Mouse (Mus musculus) layer of hippocampus, adult 9-10 months (tissue): ENCODE results near the gene Cma1.
"Not testable (repeated sequence)": the region's sequence is repeated elsewhere in the genome, so short reads cannot be mapped to it uniquely, and the experiment has no call there.

ENCODE experiments used
- DNase-seq: peaks from one replicate; pipeline ENCODE4 v3.0.0; 2022; ENCODE audit warnings: low spot score

The Cma1 gene

DNA sequence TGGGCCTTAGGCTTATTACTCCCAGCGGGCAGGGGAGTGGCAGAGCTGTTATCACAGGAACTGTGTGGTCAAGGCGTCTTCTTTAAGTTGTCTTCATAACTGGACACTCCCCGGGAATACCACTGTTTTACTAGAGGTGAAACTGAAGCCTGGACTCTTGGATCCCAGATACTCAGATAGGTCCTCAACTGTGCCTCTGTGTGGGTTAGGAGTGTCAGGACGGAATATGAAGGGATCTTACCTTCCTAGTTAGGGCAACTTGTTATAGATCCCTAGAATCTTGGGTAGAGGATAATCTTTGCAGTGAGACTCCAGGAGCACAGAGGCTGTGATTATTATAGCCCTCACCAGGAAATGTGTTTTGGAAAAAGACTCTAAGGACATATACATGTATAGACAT, at the start of gene Cma1:
Gene Cma1 (minus strand): TSS at position 101 of the 400 bp plus-strand sequence.
- DNase-seq = no peak

DNA sequence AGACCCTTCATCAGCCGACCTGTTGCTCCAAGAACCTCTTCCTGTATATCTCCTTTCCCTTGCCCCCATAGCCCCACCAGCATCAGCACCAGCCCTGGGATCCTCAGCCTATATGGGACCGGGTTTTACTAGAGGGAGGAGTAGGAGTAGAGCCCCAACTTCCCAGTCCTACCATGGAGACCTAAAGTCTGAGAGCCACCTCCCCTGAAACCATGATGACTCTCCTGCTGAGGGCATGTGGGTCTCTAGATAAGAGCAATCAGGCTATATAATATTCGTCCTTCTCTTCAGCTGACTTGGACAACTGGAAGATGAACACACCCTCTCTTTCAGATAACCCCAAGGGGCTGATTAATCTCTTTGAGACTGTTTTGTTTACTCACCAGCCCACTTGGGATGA, 43.0 kb upstream of the Cma1 start:
- DNase-seq = not testable (repeated sequence)

DNA sequence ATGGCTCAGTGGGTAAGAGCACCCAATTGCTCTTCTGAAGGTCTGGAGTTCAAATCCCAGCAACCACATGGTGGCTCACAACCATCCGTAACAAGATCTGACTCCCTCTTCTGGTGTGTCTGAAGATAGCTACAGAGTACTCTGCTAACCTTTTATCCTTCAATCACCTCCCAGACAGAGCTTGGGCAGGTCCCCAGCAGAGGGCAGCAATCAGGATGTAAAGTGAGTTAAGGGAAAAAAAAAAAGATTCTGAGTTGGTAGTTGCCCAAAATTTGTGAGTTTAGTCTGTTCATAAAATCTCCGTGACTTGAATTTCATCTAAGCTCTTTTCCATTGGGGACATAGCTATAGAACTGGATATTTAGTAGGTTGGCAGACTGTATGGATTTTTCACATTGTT, 19.4 kb upstream of the Cma1 start:
- DNase-seq = not testable (repeated sequence)

DNA sequence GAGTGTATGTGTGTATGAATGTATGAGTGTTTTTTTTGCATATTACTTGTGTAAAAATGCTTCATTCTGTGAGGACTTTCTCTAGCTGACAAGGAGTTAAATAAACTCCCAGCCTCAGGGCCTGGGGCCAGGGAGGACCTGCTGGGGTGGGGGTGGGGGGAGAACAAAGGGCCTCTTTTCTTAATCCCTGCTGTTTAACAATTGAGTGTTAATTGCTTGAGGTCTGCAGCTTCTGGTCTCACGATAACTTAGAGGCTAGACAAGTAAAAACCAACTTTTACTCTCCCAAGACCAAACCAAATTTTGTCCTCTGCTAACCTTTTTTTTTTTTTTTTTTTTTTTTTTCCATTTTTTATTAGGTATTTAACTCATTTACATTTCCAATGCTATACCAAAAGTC, 18.8 kb upstream of the Cma1 start:
- DNase-seq = no peak

DNA sequence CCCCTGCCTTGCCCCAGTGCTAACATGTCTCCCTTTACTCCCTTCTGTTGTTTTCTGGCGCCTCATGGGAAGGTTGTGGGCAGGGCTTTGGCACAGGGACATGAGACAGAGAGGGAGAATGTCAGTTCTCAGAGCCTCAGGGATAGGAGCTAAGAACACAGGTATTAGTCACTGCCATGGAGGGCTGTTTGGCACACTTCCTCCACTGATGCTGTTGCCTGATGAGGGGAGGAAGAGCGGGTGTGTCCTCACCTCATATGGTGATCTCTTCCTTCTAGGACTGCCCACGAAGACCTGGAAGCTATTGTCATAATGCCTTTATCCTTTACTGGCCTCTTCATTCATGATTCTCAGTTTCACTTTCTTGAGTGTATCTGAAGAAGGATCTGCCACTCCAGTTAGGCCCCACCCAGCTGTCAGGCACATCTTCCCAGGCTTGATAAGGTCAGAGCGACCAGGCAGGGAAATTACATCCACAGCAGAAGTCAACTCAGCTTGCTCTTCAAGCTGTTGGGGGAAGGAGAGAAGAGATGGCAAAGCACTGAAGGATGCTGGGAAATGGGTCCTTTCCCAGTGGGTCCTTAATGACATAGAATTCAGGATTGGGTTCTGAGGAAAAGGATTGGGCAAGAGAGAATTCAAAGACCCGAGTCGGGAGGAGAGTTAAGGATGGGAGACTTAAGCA, 6.0 kb upstream of the Cma1 start, which contains the start of gene Cma2:
Gene Cma2 (plus strand): TSS at position 635 of the 685 bp plus-strand sequence.
- no peak for DNase-seq

DNA sequence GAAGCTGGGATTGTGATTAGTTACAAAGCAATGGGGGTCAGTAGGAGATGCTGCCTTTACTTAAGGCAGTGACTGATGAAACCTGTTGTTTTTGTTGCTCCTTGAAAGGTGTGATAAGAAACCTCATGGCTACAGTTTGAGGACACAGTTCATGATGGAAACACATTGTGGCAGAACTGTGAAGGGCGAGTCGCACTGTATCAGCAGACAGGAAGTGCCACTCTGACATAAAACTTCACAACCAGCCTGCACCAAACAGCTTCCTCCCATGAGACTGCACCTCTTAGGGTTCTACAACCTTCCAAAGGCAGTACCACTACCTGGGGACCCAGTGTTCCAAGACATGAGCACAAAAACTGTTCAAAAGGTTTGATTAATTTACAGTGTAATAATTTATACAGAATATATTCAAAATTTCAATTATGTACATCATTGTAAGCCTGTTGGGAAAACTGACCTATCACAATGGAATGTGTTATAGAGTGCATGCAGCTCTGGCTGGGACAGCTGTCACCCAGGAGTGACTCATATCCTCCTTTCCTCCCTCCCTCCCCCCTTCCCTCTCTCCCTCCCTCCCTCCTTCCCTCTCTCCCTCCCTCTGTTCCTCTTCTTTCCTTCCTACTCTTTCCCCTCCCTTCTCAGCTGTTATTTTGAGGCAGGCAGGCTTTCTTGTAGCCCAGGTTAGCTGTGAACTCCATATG, 1.9 kb upstream of the Cma1 start:
- DNase-seq = no peak

DNA sequence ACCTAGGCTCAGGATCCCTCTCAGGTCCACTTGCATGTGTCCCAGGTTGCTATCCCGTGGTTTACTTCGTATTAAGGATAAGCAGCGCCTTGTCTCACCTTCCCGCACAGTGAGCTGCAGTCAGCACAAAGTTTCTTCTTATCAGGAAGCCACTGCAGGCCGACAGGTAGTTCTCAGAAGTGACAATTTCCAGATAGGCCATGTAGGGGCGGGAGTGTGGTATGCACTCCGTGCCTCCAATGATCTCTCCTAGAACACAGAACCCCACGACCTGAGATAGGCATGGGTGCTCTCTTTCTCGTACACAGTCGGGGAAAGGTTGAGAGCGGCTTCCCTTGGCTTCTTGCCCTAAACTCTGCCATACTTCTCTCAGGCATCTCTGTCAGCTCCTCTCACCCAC, 874 bp downstream of the Cma1 start:
- DNase-seq = no peak

DNA sequence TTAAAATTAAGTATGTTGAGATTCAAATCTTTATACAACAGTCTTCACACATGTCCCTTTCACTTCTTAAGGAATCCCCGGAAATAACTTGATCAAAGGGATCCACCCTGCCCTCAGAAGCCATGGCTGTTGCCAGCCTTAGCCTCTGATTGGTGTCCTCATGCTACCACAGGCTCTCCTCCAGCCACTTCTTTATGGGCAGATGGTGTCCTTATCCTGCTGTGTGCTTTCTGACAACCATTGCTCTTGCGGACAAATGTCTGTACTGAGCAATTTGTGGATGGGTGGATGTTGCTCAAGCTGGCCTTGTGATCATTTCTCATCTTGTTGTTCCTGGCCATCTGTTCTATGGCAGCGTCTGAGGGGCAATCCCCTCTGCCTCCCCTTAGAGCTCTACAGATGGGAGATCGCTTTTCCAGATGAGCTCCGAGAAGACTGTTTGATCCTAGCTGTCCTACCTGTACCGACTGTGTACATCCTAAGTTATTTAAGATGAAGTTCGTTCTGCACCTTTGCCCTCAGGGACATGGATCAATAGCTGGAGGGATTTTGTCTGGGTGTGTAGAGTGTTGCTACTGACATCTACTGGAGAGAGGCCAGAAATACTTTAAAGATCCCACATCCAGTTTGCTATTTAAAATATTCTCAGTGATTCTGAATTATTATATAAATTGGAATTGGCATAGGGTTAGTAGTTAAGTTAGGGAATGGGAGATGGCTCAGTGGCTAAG, 4.2 kb downstream of the Cma1 start:
- no peak for DNase-seq

DNA sequence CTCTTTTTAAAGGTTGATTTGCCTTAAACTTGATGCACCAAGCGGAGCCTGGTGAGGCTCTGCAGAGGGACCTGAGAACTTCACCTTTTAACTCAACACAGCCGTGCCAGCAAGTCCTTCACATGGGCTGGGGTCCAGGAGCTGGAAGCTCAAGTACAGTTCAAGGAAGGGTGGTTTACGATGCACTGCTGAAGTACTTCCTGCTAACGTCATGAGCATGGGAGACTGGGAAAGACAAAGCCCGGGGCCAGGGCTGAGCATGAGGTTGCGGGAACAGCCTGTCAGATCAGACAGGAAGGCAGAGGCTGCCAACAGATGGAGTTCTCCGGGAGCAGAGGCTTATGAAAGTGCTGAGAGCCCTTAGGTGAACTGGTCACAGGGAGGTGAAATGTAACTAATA, 10.9 kb downstream of the Cma1 start:
- DNase-seq = no peak

DNA sequence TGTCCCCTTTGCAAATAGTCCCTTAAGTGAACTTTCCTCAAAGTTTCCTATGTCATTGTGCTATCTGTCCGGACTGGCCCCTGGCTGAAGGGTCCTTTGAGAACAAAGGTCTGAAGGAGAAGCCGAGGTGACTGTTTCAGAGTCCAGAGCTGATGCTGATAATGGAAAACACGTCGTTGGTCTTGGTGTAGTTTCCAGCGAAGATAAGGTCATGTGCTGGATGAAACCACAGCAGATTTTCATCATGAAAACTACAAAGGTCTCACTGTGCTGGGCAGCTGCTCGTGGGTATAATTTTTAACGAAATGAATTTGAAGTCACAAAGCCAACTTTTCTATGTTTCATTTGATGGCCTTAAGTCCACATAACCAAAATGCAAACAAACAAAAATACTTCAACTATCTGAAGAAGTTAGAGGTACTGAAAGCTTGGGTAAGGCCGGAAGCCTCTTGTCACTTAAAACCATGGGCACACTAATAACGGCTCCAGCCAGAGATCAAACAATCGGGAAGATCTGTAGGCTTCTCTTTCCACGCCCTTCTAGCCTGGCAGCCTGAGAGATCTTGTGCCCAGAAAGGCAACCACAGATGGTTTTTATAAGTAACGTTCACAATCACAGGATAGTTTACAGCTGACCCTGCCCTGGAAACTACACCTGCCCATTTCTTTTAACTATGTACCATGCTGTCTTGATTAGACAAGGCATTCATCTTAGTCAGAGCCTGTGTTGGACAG, 15.0 kb downstream of the Cma1 start:
- DNase-seq = no peak

DNA sequence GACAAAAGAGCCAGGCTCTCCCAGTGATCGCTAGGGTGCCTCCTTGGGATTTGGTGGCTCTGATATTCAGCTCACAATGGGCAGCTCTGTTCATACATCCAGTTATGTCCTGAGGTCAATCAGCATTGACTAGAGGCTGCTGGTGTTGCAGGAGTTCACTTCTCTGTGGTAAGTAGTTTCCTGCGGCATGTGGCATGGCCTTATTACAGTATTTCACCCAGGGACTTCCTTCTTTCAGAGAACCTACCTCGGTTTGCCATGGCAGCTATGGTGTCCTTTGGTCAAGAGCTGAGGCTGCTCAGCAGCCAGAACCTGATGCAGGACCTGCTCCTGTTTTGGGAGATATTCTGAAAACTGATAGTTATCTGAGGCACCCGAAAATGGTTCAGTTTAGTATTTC, 17.6 kb downstream of the Cma1 start:
- no peak for DNase-seq

DNA sequence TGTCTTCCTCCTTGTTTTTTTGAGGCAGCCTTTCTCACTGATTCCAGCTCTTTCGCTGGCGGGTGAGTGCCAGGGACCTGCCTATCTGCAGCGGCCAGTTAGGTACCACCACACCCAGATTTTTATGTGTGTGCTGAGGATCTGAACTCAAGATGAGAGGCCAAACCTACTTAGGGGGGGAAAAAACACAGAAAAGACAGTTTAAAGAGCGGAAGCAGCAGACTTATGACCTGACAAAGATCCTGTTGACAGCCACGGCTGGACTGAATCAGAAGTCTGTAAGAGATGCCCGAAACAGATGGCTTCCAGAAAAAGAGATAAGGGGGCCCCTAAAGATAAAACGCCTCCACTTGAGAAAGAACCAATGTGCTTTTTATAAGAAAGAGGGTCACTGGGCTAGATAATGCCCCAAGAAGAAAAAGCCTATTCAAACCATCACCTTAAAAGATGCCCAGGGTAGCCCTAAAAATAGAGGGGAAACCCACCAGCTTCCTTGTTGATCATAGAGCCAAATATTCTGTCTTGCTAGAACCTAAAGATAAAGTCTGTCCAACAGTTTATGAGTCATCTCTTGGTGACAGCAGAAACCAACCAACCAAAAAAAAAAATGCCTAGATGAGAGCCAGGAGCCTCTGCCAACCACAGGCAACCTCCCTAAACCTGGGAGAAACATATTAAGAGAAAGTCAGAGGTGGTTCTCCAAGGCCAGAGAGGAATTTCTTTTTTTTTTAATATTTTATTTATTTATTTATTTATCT, 21.8 kb downstream of the Cma1 start:
- no peak for DNase-seq

DNA sequence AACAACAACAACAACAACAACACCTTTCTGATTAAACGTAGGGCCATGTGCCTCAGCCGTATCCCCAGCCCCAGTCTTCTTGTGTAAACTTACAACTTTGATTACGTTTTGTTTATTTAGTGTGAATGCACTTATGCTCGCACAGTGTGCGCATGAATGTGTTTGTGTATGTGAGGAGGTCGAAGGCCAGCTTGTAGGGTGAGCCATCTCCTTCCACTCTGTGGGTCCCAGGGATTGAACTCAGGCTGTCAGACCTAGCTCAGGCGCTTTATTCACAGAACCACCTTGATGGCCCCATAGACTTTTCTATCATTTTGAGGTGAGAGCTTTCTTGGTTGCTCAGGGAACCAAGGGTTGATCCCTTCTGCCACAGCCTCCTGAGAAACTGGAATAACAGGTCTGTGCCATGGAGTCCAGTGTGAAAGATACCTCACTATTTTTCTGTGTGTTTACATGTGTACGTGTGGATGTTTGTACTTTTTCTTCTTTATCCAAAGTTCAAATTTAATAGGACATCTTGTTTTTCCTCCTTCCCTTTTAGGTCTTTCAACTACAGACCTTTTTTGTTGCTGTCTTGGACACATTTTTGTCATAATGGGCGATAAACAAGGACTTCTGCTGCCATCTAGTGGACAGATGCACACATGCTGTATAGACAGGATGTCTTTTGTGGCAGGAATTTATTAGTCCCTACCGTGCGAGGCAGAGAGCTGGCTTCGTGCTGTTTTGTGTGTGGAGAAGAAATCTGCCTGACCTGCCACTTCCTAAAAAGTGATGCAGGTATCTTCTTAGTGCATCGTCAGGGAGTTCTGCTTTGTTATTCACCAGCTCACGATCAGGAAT, 26.0 kb downstream of the Cma1 start:
- peak; percentile 87 for DNase-seq

DNA sequence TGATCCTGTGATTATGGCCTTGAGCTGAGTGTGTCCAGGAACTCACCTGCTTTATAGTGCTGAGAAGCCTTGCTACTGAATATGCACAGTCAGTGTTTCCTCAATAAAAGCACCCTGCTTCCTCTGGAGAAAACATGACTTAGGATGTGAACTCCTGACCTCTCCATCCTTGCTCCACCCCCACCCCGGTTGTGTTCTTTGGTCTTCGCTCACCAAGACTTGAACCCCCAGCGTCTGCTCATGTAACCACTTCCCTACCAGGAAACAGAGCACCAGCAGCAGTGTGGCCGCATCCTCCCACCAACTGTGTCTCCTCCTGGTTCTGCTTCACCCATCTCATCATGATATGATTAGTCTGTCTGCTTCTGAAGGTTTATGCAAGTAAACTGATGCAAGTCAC, 31.1 kb downstream of the Cma1 start:
- DNase-seq = no peak

DNA sequence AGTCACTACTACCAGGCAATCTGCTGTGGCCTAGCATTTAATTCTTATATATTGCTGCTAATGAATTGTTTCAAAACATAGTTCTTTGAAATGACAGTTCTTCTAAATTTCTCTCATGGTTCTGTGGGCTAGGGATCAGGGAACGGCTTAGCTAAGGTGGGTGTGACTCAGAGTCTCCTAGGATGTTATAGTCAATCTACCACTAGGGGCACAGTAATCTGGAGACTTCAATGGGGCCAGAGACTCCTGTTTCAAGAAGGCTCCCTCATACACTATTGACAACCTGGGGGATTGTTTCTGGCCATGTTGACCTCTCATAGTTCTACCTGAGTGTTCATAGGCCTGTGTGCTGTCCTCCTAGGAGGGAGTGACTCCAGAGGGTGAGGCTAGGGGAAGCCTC, 39.0 kb downstream of the Cma1 start:
- no peak for DNase-seq

DNA sequence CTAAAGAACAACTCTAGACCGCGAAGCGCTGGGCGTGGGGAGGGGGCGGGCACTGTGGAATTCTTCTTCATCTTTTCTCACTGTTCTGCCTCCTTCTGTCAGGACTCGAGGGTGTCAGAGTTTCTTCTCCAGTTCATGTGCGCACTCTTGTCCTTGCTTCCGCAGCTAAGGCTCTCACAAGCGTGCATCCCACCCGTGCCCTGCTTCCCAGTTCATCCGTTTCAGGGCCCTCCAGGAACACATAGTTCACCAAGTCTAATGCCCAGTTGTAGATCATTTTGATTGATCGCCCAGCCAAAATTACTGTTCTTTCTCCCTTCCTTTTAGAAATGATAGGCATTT, 44.1 kb downstream of the Cma1 start:
- DNase-seq = no peak

DNA sequence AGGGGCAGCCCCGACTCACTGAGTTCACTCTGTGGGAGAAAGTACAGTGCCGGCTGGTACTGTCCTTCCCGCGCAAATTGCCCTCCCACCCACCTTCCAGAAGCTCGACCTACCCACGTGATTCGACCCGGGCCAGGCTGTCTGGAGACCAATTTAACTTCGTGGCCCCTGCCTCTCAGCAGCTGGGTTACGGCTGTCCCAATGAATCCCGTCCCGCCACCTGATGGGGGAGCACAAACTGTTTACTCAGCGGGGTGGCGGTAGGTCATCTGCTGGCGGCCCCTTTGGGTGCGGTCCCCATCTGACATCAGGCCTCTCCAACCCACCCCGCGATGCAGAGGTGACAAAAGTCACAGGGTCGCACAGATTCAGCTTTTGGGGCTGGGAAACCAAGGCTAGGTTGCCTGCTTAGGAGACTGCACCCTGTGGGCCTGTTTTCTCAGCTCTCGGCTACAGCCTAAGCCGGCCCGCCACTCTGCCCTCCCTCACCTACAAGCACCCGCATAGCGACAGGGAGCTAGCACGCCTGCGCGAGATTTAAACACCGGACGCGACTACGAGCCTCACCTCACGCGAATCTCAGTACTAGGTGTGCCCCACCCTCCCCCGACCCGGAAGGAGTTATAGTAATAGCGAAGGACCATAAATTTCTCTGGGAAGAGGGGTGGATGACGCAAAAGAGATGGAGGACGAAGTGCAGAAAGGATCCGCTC, 44.6 kb downstream of the Cma1 start, which contains the start of gene Sdr39u1:
Gene Sdr39u1 (minus strand): TSS at position 593 of the 713 bp plus-strand sequence.
- DNase-seq = peak; percentile 31

DNA sequence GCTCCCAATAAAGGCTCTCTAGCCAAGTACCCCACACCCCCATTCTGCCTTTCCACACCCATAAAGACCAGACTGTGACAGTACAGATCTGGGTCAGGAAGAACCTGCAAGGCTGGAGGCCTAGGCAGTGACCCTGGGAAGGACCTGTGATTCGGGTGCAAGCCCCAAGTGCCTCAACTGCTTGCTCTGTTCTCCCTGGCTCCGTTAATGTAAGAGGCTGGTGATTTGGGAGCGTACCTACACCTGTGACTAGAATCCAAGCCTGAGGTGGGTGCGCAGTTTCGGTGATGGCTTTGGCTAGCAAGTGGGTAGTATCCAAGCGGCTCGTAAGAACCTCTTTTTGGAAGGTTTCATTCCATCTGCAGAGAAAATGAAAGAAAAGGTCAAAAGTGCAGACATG, 45.5 kb downstream of the Cma1 start:
- DNase-seq = no peak

DNA sequence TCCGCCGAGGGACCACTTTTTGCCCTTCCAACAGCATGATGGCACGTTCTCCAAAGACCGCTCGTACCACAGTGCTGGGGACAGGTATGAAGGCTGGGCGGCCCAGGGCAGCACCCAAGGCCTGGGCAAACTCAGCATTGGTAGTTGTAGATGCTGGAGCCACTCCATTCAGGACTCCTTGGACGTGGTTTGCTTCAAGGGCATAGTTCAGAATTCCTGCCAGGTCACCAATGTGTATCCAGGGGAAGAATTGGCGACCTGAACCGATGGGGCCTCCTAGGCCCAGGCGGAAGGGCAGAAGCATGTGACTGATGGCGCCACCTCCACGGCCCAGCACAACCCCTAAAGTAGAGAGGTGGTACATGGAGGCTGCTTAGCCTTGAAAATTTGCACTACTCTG, 46.8 kb downstream of the Cma1 start:
- DNase-seq = no peak
